Mouse (Mus musculus): ENCODE results near the gene Gramd2.
"Not testable (repeated sequence)": the region's sequence is repeated elsewhere in the genome, so short reads cannot be mapped to it uniquely, and the experiment has no call there.

Gene Gramd2

DNA sequence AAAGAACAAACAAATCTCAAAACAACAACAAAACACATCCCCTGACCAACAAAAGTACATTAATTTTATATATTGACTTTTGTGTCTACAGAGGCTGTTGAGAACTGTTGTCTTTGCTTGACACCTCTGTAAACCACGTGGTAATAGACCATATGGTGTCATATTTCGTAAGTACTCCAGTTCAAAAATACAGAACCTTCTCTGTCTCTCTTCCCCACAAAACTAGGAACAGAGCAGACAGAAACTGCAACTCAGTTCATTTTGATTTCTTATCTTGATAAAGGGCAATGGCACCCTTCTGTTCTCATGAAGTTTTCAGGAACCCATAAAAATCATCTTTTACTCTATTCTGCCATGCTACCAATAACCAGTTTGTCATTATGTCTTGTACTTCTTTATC lies 75.3 kb downstream of the Gramd2 start:
- no peaks in the 10 kb centered on the region for H3K36me3 ChIP-seq (ENCODE audit: control insufficient read depth, insufficient read depth, low read length, poor library complexity, severe bottlenecking)
- no peaks in the 10 kb centered on the region for H3K27me3 ChIP-seq (ENCODE audit: control insufficient read depth, insufficient read depth, low read length, poor library complexity, severe bottlenecking)
- no peak for DNase-seq (ENCODE audit: low read depth, low spot score)

DNA sequence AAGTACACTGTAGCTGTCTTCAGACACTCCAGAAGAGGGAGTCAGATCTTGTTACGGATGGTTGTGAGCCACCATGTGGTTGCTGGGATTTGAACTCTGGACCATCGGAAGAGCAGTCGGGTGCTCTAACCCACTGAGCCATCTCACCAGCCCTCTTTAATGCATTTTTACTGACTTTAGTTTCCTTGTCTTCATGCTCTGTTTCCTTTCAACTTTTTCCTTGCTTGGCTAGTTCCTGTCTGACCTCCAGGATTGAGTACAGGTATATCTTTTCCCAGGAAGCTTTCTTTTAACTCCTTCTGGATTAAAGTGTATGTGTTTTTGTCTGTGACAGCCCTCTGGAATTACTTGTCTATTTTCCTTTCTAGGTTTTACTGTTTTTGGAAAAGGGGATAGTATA lies 77.1 kb downstream of the Gramd2 start:
- not testable (repeated sequence) for H3K36me3 ChIP-seq (ENCODE audit: control insufficient read depth, insufficient read depth, low read length, poor library complexity, severe bottlenecking); H3K27me3 ChIP-seq (ENCODE audit: control insufficient read depth, insufficient read depth, low read length, poor library complexity, severe bottlenecking); DNase-seq (ENCODE audit: low read depth, low spot score)

GRCm38 (mm10) chr9:59760515-59760914 lies 80.6 kb downstream of the Gramd2 start:
- H3K36me3 ChIP-seq (ENCODE audit: control insufficient read depth, insufficient read depth, low read length, poor library complexity, severe bottlenecking) = no peaks in the 10 kb centered on the region
- no peaks in the 10 kb centered on the region for H3K27me3 ChIP-seq (ENCODE audit: control insufficient read depth, insufficient read depth, low read length, poor library complexity, severe bottlenecking)
- peak; percentile 37 for DNase-seq (ENCODE audit: low read depth, low spot score)

DNA sequence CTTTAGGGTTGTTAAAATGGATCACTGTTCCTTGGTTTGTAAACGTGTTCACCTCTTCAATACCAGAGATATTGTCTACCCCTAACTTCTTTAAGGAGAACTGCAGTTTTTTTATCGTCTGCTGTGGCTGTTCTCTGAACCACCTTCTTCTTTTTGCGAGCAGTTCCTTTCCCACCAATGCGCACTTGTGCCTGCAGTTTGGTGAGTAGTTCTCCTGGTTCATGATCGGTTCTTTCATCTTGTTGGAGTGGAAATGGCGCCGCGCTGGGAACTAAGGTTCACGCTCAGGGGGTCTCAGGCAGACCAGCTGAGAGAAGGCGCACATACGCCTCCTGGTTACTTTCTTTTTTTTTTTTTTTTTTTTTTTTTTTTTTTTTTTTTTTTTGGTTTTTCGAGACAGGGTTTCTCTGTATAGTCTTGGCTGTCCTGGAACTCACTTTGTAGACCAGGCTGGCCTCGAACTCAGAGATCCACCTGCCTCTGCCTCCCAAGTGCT lies 87.1 kb downstream of the Gramd2 start:
- not testable (repeated sequence) for H3K27me3 ChIP-seq (ENCODE audit: control insufficient read depth, insufficient read depth, low read length, poor library complexity, severe bottlenecking); DNase-seq (ENCODE audit: low read depth, low spot score); H3K36me3 ChIP-seq (ENCODE audit: control insufficient read depth, insufficient read depth, low read length, poor library complexity, severe bottlenecking)
